Mouse (Mus musculus): ENCODE data around the gene Dusp1. TPM values are rescaled to one million over a fixed set of nuclear protein-coding genes. Genes with fewer than 3 reads are reported as not detected.

Dusp1 gene
- 5.2 and 5.5 TPM in 2 replicates for polyA plus RNA-seq (2012)

DNA sequence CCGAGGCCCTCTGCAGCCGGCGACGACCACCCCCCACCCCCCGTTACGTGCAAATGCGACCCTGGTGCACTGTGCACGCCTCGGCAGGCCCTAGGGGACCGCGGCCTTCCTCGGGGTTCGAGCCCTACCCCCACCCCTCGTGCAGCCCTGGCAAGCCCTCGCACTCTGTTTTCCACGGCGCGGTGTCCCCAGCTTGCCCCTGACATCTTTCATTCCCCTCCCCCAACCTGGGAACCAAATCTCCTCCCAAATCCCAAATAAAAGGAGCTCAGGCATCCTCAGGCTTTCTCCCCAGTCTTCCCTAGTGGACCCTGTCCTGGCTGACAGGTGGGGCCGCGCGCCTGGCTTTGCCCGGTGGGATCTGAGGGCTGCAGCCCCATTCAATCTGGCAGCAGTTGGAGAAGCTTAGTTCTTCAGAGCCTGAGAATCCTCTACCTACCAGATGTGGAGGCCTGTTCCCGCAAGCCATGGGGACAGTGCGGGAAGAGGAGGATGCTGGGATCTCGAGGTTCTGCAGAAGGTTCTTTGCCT, at the start of gene Dusp1:
Dusp1 (minus strand) TSS at position 478 of the 531 bp plus-strand sequence.
- no peak for TF ChIP-seq GATA1 (IDR thresholded peaks at IDR 0.05; ENCODE audit: low read length)

DNA sequence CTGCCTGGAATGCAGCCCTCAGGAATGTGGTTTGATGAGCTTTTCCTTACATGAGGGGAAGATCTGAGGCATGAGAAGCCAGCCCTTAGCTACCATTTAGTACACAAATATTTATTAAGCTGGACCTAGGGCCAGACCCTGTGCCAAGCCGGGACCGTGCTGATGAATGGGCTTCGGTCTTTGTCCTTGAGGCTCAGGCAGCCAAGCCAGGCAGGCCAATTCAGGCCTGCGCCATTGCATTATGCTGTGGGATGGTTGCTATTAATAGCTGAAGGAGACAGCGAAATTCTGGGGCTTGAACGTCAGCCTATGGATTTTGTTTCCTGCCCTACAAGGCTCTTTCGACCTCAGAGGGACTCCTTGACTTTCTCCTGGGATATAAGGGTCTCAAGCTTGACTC, 49.4 kb upstream of the Dusp1 start:
- TF ChIP-seq GATA1 (IDR thresholded peaks at IDR 0.05; ENCODE audit: low read length) = no peak

DNA sequence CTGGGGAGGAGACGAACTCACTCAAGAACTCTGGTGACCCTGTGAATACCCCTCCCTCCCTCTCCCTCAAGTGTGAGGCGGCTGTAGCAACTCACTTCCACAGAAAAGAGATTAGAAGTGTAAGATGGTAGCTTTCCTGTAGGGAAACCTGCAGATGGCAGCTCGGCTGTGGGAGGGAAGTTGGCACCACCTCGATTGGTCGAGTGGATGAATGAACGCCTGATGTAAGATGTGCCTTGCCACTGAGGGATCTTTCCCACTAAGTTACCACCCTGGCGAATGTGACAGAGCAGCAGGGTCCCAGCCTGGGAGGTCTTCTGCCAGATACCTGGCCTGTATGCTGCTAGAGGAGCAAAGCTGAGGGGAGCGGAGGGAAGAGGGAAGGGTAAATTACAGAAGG, 47.9 kb upstream of the Dusp1 start:
- no peak for TF ChIP-seq GATA1 (IDR thresholded peaks at IDR 0.05; ENCODE audit: low read length)

DNA sequence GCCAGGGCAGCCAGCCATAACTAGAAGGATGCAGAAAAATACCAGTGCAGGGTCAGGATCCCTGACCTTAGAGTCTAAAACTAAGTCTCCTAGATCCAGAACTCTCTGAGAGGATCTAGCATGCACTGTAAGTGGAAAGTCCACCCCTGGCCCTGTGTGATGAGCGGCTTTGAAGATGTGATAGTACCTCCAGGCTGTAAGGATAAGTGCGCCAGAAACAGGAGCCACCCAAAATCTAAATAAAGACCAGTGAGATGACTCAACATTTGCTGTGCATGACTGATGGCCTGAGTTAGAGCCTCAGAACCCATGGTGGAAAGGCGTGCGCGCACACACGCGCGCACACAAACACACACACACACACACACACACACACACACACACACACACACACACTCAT, 46.9 kb upstream of the Dusp1 start:
- no peak for TF ChIP-seq GATA1 (IDR thresholded peaks at IDR 0.05; ENCODE audit: low read length)

DNA sequence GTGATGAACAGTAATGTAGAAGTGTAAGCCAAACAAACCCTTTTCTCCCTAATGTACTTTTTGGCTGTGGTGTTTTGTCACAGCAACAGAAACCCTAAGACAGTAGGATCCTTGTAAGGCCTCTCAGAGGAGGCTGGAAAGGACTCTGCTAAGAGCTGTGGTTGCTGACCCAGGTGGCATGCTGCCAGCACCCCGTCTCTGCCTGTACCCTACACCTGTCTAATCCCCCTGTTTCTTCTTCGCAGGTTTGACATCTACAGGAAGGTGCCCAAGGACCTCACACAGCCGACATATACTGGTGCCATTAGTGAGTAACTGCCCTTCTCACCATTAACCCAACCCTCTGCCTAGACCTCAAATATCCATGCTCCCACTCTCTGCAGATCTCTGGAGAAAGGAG, 46.4 kb upstream of the Dusp1 start:
- TF ChIP-seq GATA1 (IDR thresholded peaks at IDR 0.05; ENCODE audit: low read length) = no peak

DNA sequence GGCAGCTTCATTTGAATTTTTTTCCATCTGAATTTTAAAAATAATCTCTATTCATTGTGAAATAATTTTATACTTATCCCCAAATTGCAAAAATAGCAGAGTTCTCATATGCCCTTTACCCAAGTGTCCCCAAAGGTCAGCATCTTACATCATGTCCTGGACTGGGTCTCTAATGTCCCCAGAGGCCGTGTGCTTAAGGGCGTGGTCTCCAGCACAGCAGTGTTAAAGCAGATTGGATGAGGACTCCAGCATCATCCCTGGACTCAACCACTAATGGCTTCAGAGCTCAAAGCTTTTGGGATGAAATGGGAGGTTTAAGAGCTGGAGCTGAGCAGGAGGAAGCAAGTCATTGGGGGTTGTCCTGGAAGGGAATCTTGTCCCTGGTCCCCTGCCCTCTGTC, 44.6 kb upstream of the Dusp1 start:
- TF ChIP-seq GATA1 (IDR thresholded peaks at IDR 0.05; ENCODE audit: low read length) = no peak

DNA sequence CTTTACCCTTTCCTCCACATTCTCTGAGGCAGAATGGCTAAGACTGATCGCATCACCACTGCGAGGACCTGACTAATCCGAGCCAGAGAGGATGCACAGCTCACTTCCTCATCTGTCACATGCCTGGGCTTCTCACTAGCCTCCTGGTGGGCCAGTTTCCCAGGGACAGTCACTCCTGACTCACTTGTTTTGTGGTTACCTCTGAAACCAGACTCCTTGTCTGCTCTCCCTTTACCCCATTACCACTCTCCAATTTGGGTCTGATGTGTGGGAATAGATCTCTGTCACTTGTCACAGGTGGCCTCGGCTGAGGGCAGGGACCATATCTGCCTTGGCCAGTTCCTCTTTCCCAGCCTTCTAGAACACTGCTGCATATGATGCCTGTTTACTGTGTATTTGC, 43.7 kb upstream of the Dusp1 start:
- TF ChIP-seq GATA1 (IDR thresholded peaks at IDR 0.05; ENCODE audit: low read length) = no peak

DNA sequence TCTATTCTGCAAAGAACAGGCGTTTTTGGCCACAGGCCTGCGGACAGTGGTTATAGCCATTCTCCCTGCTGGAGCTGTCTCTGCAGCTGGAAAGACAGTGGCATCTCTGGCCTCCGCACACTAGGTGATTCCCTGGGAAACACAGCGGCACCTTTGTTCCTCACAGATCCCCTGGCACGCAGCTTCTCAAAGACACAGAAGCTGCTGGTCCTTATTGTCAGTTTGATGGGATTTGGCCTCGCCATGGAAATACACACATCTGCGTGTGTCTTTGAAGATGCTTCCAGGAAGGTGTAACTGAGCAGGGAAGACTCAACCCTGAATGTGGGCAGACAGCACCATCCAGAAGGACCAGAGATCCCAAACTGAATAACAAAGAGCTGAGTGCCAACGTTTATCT, 41.4 kb upstream of the Dusp1 start:
- TF ChIP-seq GATA1 (IDR thresholded peaks at IDR 0.05; ENCODE audit: low read length) = no peak

DNA sequence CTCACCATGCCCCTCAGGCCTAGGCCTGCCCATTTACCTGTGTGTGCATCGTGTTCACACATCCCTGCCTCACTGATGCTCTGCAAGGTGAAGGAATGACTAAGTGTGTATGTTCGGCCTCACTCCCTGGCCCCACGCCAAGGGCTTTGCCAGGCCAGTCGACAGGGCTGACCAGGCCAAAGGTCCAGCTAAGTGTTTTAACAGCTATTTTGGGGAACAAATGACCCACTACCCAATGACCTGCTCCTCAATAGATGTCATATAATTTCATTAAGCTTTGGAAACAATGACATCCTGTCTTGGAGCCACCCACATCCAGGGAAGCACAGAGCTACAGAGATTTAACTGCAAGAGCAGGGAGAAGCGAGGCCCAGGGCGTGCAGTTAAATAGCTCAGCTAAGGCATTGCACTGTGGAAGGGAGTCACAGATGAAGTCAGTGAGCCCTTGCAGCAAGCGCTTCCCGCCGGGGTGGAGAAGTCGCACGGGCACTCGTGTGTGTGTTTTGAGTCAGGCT, 40.5 kb upstream of the Dusp1 start:
- TF ChIP-seq GATA1 (IDR thresholded peaks at IDR 0.05; ENCODE audit: low read length) = no peak

DNA sequence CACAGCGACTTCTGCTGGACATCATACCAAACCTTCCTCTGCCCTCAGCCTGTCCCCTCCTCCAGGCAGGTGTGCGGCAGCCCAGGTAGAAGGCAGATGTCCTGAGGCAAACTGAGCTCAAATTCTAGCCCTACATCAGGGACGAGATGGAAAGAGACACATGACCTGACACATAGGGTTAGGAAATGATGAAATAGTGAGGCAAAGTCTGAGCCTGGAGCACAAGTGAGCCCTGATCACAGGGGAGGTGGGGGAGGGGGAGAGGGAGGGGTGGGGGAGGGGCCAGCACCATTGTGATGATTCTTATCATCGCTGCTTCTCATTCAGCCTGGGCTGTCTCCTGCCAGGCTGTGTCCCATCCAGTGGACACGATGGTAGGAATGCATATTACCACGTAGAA, 40.0 kb upstream of the Dusp1 start:
- TF ChIP-seq GATA1 (IDR thresholded peaks at IDR 0.05; ENCODE audit: low read length) = no peak

DNA sequence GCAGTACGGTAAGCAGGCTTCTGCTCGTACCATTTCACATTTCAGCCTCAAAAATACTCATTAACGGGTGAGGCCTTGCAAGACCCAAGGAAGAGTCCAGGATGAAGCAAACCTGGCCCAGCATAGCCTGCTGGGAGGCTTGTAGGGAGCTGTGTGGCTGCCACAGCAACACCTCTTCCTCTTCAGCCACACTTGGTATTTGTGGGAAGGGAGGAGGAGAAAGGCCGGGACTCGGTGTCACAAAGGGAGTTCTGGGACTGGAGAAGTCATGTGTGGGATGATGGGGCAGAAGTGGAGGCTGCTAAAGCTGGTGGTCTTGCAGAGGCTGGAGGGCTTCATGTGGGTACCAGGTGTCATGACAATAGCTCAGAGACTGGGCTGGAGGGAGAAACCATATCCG, 39.6 kb upstream of the Dusp1 start:
- no peak for TF ChIP-seq GATA1 (IDR thresholded peaks at IDR 0.05; ENCODE audit: low read length)

DNA sequence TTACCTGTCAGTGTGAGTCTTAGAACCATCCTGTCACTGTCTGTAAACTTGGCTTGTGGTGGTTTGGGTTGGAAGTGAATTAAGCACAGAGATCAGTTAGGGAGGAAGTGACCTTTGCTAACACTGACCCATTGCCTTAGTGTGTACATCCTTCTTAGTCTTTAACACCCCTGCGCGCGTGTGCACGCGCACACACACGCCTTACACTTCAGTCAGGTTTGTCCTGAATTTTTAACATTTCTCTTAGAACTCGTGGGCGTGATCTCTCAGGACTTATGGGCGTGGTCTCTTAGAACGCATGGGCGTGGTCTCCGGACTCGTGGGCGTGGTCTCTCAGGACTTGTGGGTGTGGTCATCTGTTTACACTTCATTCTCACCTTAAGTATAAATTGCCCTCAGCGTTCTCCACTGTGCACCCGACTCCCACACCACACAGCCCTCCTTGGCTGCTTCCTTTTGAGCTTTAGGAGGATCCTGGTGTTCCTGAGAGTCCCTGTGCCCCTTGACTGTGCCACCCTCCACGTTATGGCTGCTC, 39.1 kb upstream of the Dusp1 start:
- no peak for TF ChIP-seq GATA1 (IDR thresholded peaks at IDR 0.05; ENCODE audit: low read length)

DNA sequence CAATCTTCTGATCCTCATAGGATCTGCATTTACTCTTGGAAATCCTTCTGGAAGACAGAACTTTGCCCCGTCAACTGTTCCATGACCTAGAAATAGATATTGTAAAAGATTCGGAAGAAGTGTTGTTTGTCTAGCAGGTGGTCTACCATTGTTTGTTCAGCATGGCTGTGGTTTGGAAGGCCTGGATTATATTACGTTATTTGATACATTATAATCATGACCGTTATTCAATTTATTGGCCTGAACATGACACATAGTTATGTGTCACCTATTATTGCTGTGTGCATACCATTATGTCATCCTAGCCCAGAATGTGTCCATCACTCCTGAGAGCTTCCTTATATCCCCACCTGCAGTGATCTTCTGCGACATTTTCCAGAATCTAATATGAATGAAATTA, 36.9 kb upstream of the Dusp1 start:
- TF ChIP-seq GATA1 (IDR thresholded peaks at IDR 0.05; ENCODE audit: low read length) = no peak

DNA sequence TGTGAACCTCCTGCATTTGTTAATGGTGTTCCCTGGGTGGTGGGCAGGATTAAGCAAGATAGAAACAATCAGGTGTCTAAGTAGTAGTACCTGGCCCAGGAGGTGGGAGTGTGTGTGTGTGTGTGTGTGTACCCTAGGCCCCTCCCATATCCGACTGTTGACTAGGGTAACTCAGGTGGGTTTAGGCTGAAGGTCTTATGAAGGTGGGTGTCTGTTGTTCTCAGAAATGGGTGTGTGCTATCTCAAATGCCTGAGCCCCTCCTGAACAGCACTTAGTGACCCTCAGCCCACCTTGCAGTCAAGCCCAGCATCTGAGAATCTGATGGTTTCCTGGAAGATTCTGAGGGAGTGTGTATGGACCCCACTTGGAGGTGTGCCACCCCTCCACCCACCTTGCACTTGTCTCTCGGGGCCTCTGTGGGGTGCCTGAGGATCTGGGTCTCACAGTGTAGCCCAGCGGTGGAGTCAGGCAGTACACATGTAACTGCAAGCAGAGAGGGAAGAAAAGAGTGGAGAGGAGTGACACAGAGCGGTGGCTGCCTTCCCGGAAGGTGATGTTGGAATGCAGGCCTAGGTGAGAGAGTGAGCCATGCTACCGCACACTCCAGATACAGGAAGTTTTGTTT, 35.0 kb upstream of the Dusp1 start:
- no peak for TF ChIP-seq GATA1 (IDR thresholded peaks at IDR 0.05; ENCODE audit: low read length)

DNA sequence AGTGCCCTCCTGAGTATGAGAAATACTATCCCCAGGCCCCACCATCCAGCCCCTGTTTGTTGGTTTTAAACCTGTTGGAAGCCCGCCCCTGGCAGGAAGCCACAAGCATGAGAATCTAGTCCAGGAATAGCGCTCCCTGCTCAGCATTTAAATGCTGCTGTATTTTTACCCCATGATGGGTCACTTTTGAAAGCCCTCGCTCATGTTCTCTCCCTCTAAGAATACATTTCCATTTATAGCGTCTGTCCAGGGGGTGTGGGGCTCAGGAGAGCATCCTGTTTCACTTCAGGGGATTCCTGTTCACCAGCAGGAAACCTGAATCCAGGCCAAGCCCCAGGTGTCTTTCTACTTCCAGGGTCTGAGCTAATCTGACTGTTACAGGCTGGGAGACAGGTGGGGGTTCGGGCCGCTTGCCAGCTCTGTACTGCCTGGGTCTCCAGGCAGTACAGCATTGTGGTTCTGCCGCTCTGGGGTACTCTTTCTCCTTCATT, 34.3 kb upstream of the Dusp1 start:
- TF ChIP-seq GATA1 (IDR thresholded peaks at IDR 0.05; ENCODE audit: low read length) = no peak

DNA sequence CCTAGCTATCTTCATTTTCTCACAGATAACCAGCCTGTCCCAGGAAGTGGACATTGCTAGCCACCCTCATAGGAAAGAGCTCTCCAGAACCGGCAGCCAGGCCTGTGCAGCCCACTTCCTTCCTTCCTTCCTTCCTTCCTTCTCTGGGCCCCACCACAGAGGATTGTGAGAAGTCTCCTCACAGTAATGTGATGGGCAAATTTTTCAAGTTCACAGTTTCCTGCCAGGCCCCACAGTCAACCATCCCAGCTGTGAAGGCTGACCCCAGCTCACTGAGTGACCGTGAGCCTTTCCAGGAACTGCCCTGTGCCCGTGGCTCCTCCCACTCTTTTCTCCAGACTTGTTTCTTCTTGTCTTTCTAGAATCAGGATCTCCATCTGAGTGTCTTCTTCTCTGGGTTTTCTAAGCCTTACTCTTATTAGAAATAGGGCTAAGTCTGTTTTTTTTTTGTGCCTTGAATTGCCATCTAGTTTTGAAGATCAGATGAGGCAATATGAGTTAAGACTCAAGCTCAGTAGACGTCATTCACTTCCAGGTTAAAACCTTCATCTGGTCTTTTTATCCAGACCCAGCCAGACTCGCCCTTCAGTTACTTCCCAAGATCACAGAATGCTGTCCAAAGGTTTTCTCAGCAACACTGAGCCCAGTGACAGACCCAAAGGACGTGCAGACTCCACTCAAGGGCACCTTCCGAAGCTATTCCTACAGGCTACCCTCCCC, 33.7 kb upstream of the Dusp1 start:
- TF ChIP-seq GATA1 (IDR thresholded peaks at IDR 0.05; ENCODE audit: low read length) = no peak

Measured in G1E-ER4 (cell line).